Mouse (Mus musculus): ENCODE results near the gene Eif5a2.

Gene Eif5a2

GRCm38 (mm10) chr3:28814361-28814760 lies 33.3 kb downstream of the Eif5a2 start:
- DNase-seq, result peak in 1 of 2 experiments; percentile 33

- DNase-seq, result no peak
Observed at GRCm38 (mm10) chr3:28816010-28816540, 35.0 kb downstream of the Eif5a2 start.

- no peak for DNase-seq
Observed at GRCm38 (mm10) chr3:28826272-28826671, 45.2 kb downstream of the Eif5a2 start.

GRCm38 (mm10) chr3:28827605-28828004 lies 46.5 kb downstream of the Eif5a2 start:
- DNase-seq, result no peak

GRCm38 (mm10) chr3:28829454-28829853 lies 48.4 kb downstream of the Eif5a2 start:
- no peak for DNase-seq

- DNase-seq, result no peak
Observed at GRCm38 (mm10) chr3:28836796-28837371, 55.8 kb downstream of the Eif5a2 start.

- peak in 1 of 2 experiments; percentile 14 for DNase-seq
Observed at GRCm38 (mm10) chr3:28841886-28842649, 61.0 kb downstream of the Eif5a2 start.

- DNase-seq, result no peak
Observed at GRCm38 (mm10) chr3:28843231-28843630, 62.2 kb downstream of the Eif5a2 start.

GRCm38 (mm10) chr3:28847115-28847514 lies 66.0 kb downstream of the Eif5a2 start:
- DNase-seq, result no peak

Data from kidney, postnatal 36 days (tissue).